Mouse (Mus musculus): ENCODE measurements around the gene Olfr1122. TPM values are rescaled to one million over a fixed set of nuclear protein-coding genes. Genes with fewer than 3 reads are reported as not detected.
"Not testable (repeated sequence)": the region's sequence is repeated elsewhere in the genome, so short reads cannot be mapped to it uniquely, and the experiment has no call there.

The Olfr1122 gene
- not detected in 2 replicates for polyA plus RNA-seq (2014; fragmentation: Nextera tagmentation; extraction: Ambion mirVana)

GRCm38 (mm10) chr2:87385549-87385948, at the start of gene Olfr1122:
TSS of gene Olfr1122 (plus strand) at chr2:87385849.
- H3K36me3 ChIP-seq (ENCODE audit: control insufficient read depth, insufficient read depth, low read length): no peaks in the 10 kb centered on the region
- no peak within 1 kb of the TSS for H3K9ac ChIP-seq (ENCODE audit: low read depth, low read length)
- no peak for DNase-seq (ENCODE audit: low spot score)
- no peaks in the 10 kb centered on the region for H3K27me3 ChIP-seq (replicated peaks; ENCODE audit: control insufficient read depth, insufficient read depth, low read length)
- H3K4me2 ChIP-seq: no peak within 1 kb of the TSS
- WGBS: 78% methylated on average over 2 of the region's 2 CpGs
- H3K9me3 ChIP-seq (ENCODE audit: control insufficient read depth, low read length): no peaks in the 10 kb centered on the region
- H3K27ac ChIP-seq (ENCODE audit: low read depth, low read length): no peak within 1 kb of the TSS
- no peaks in the 10 kb centered on the region for H3K4me1 ChIP-seq (replicated peaks; ENCODE audit: control insufficient read depth, insufficient read depth, low read length)
- ATAC-seq (replicated peaks; ENCODE audit: low FRiP score): no peak
- H3K4me3 ChIP-seq (ENCODE audit: low read depth, low read length): no peak within 1 kb of the TSS

DNA sequence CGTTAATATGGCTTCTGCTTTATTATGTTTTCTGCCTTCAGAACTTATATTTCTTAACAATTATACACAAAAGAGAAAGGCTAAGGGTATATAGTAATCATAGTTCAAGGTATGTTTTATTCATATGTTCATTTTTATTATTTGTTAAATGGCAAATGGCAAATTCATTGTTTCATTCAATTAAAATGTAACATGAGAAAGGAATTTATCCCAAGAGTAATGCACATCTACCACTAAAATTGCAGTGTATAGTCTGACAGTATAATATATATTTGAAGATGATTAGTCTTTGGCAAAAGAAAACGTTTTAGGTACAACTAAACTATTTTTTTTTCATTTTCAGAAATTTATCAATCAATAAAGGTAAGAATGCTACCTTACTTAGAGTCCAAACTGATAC, 31.1 kb upstream of the Olfr1122 start, which contains the start of gene Olfr1120:
Gene Olfr1120, plus strand, starts transcription at position 301 of the 400 bp plus-strand sequence.
- WGBS: 43% methylated on average over 2 of the region's 2 CpGs
- Histone ChIP-seq H3K4me2 (no peak within 1 kb of the TSS), H3K27me3 (replicated peaks; ENCODE audit: control insufficient read depth, insufficient read depth, low read length) (no peaks in the 10 kb centered on the region), H3K27ac (ENCODE audit: low read depth, low read length) (no peak within 1 kb of the TSS), H3K36me3 (ENCODE audit: control insufficient read depth, insufficient read depth, low read length) (no peaks in the 10 kb centered on the region), H3K4me1 (replicated peaks; ENCODE audit: control insufficient read depth, insufficient read depth, low read length) (no peaks in the 10 kb centered on the region), H3K9ac (ENCODE audit: low read depth, low read length) (no peak within 1 kb of the TSS), H3K4me3 (ENCODE audit: low read depth, low read length) (no peak within 1 kb of the TSS), H3K9me3 (ENCODE audit: control insufficient read depth, low read length) (no peaks in the 10 kb centered on the region; the same call in 1 of the 2 replicates)
- DNase-seq (ENCODE audit: low spot score): no peak
- no peak for ATAC-seq (replicated peaks; ENCODE audit: low FRiP score)

GRCm38 (mm10) chr2:87360121-87360520, 25.5 kb upstream of the Olfr1122 start:
- not testable (repeated sequence) for H3K4me2 ChIP-seq; H3K27ac ChIP-seq (ENCODE audit: low read depth, low read length); H3K27me3 ChIP-seq (replicated peaks; ENCODE audit: control insufficient read depth, insufficient read depth, low read length); DNase-seq (ENCODE audit: low spot score); H3K9me3 ChIP-seq (ENCODE audit: control insufficient read depth, low read length); H3K4me1 ChIP-seq (replicated peaks; ENCODE audit: control insufficient read depth, insufficient read depth, low read length); H3K4me3 ChIP-seq (ENCODE audit: low read depth, low read length); ATAC-seq (replicated peaks; ENCODE audit: low FRiP score); H3K9ac ChIP-seq (ENCODE audit: low read depth, low read length); H3K36me3 ChIP-seq (ENCODE audit: control insufficient read depth, insufficient read depth, low read length)
- 79% methylated on average over 2 of the region's 2 CpGs for WGBS

DNA sequence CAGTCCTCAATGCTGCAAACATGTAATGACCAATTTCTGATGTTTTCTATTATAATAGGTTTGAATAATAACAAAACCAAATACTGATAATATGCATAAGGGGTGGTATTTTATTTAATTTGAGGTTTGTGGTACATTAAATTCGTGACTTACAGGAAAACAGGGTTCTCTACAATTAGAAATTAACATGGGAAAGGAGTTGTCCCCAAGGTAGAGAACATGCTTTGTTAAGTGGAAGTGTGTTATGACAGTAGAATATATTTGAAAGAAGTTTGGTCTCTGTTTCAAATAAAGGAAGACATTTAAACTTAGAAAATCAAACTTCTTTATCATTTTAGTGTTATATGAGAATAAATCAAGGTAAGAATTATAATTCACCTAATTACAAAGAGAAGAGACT, 16.1 kb upstream of the Olfr1122 start, which contains the start of gene Olfr1121:
Gene Olfr1121, plus strand, starts transcription at position 301 of the 400 bp plus-strand sequence.
- Histone ChIP-seq H3K9me3 (ENCODE audit: control insufficient read depth, low read length) (no peaks in the 10 kb centered on the region), H3K4me2 (no peak within 1 kb of the TSS), H3K36me3 (ENCODE audit: control insufficient read depth, insufficient read depth, low read length) (no peaks in the 10 kb centered on the region), H3K4me3 (ENCODE audit: low read depth, low read length) (no peak within 1 kb of the TSS), H3K9ac (ENCODE audit: low read depth, low read length) (no peak within 1 kb of the TSS), H3K4me1 (replicated peaks; ENCODE audit: control insufficient read depth, insufficient read depth, low read length) (no peaks in the 10 kb centered on the region), H3K27ac (ENCODE audit: low read depth, low read length) (no peak within 1 kb of the TSS), H3K27me3 (replicated peaks; ENCODE audit: control insufficient read depth, insufficient read depth, low read length) (no peaks in the 10 kb centered on the region)
- ATAC-seq (replicated peaks; ENCODE audit: low FRiP score) (no peak), DNase-seq (ENCODE audit: low spot score) (no peak)
- WGBS: 26% methylated on average over 1 of the region's 1 CpGs

- Histone ChIP-seq H3K9me3 (ENCODE audit: control insufficient read depth, low read length) (no peaks in the 10 kb centered on the region), H3K27me3 (replicated peaks; ENCODE audit: control insufficient read depth, insufficient read depth, low read length) (no peaks in the 10 kb centered on the region), H3K4me2 (no peak overlapping the region), H3K4me1 (replicated peaks; ENCODE audit: control insufficient read depth, insufficient read depth, low read length) (no peaks in the 10 kb centered on the region), H3K4me3 (ENCODE audit: low read depth, low read length) (no peak overlapping the region), H3K36me3 (ENCODE audit: control insufficient read depth, insufficient read depth, low read length) (no peaks in the 10 kb centered on the region), H3K9ac (ENCODE audit: low read depth, low read length) (no peak overlapping the region), H3K27ac (ENCODE audit: low read depth, low read length) (no peak overlapping the region)
- ATAC-seq (replicated peaks; ENCODE audit: low FRiP score) (no peak), DNase-seq (ENCODE audit: low spot score) (no peak)
- 82% methylated on average over 4 of the region's 4 CpGs for WGBS
Observed at GRCm38 (mm10) chr2:87371726-87372125, 13.9 kb upstream of the Olfr1122 start.

- H3K4me1 ChIP-seq (replicated peaks; ENCODE audit: control insufficient read depth, insufficient read depth, low read length): no peaks in the 10 kb centered on the region
- DNase-seq (ENCODE audit: low spot score) (no peak), ATAC-seq (replicated peaks; ENCODE audit: low FRiP score) (no peak)
- no peaks in the 10 kb centered on the region for H3K36me3 ChIP-seq (ENCODE audit: control insufficient read depth, insufficient read depth, low read length)
- H3K27ac ChIP-seq (ENCODE audit: low read depth, low read length): no peak overlapping the region
- H3K4me2 ChIP-seq: no peak overlapping the region
- H3K27me3 ChIP-seq (replicated peaks; ENCODE audit: control insufficient read depth, insufficient read depth, low read length): no peaks in the 10 kb centered on the region
- H3K4me3 ChIP-seq (ENCODE audit: low read depth, low read length): no peak overlapping the region
- 68% methylated on average over 2 of the region's 2 CpGs for WGBS
- H3K9ac ChIP-seq (ENCODE audit: low read depth, low read length): no peak overlapping the region
- H3K9me3 ChIP-seq (ENCODE audit: control insufficient read depth, low read length): no peaks in the 10 kb centered on the region
Observed at GRCm38 (mm10) chr2:87383935-87384334, 1.7 kb upstream of the Olfr1122 start.

DNA sequence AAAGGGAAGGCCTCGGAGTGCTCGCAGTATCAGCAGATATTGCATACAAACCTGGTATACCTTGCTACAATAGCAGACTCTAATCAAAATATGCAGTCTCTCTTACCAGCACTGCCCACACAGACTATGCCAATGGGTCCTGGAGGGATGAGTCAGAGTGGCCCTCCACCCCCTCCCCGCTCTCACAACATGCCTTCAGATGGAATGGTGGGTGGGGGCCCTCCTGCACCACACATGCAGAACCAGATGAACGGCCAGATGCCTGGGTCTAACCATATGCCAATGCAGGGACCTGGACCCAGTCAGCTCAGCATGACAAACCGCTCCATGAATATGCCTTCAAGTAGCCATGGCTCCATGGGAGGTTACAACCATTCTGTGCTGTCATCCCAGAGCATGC, 8.0 kb downstream of the Olfr1122 start:
- not testable (repeated sequence) for H3K27ac ChIP-seq (ENCODE audit: low read depth, low read length); DNase-seq (ENCODE audit: low spot score); H3K9me3 ChIP-seq (ENCODE audit: control insufficient read depth, low read length); H3K4me3 ChIP-seq (ENCODE audit: low read depth, low read length); ATAC-seq (replicated peaks; ENCODE audit: low FRiP score); H3K4me2 ChIP-seq; H3K27me3 ChIP-seq (replicated peaks; ENCODE audit: control insufficient read depth, insufficient read depth, low read length); H3K36me3 ChIP-seq (ENCODE audit: control insufficient read depth, insufficient read depth, low read length); H3K4me1 ChIP-seq (replicated peaks; ENCODE audit: control insufficient read depth, insufficient read depth, low read length); H3K9ac ChIP-seq (ENCODE audit: low read depth, low read length)
- 79% methylated on average over 5 of the region's 5 CpGs for WGBS

DNA sequence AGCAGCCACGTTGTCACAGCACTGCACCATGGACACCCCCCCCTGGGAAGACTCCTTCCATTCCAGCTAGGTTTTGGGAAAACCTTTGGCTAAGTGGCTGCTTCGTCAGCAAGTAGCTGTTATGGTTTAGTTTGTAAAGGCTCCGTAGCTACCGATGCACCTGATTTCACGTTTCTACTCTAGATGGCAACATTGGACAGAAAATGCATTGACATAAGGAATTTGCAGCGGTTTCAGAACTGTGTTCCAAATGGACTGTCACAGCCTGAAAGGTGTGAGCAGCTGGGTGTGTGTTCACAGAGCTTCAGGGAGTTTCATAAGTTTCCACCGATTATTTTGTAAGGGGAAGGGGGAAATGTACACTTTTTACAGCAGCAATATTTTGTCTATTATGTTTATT, 9.0 kb downstream of the Olfr1122 start:
- not testable (repeated sequence) for ATAC-seq (replicated peaks; ENCODE audit: low FRiP score); H3K4me2 ChIP-seq; H3K27me3 ChIP-seq (replicated peaks; ENCODE audit: control insufficient read depth, insufficient read depth, low read length); H3K4me3 ChIP-seq (ENCODE audit: low read depth, low read length); H3K9me3 ChIP-seq (ENCODE audit: control insufficient read depth, low read length); H3K36me3 ChIP-seq (ENCODE audit: control insufficient read depth, insufficient read depth, low read length); H3K9ac ChIP-seq (ENCODE audit: low read depth, low read length); DNase-seq (ENCODE audit: low spot score); H3K27ac ChIP-seq (ENCODE audit: low read depth, low read length); H3K4me1 ChIP-seq (replicated peaks; ENCODE audit: control insufficient read depth, insufficient read depth, low read length)
- WGBS: 78% methylated on average over 7 of the region's 7 CpGs

DNA sequence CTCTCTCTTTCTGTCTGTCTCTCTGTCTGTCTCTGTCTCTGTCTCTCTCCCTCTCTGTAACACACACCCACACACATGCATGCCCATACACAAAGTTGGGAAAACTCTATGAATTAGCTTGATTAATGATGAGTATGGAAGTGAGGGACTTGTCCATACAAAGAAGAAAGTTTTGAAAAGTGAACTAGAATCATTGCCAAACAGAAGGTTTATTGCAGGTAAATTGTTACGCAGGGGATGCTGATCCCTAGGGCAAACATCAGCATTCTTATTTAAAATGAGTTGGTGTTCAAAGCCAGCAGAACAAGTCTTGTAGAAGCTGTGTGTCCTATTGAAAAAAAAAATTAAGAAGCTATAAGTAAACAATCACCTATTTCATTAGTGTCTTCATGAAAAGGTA, 30.7 kb downstream of the Olfr1122 start, which contains the start of gene Olfr1123:
Gene Olfr1123, plus strand, starts transcription at position 301 of the 400 bp plus-strand sequence.
- H3K36me3 ChIP-seq (ENCODE audit: control insufficient read depth, insufficient read depth, low read length): no peaks in the 10 kb centered on the region
- no peak within 1 kb of the TSS for H3K4me2 ChIP-seq
- no peak within 1 kb of the TSS for H3K4me3 ChIP-seq (ENCODE audit: low read depth, low read length)
- DNase-seq (ENCODE audit: low spot score): no peak
- no peak for ATAC-seq (replicated peaks; ENCODE audit: low FRiP score)
- H3K27me3 ChIP-seq (replicated peaks; ENCODE audit: control insufficient read depth, insufficient read depth, low read length): no peaks in the 10 kb centered on the region
- no peak within 1 kb of the TSS for H3K27ac ChIP-seq (ENCODE audit: low read depth, low read length)
- WGBS: 91% methylated on average over 1 of the region's 1 CpGs
- no peak within 1 kb of the TSS for H3K9ac ChIP-seq (ENCODE audit: low read depth, low read length)
- H3K4me1 ChIP-seq (replicated peaks; ENCODE audit: control insufficient read depth, insufficient read depth, low read length): no peaks in the 10 kb centered on the region
- H3K9me3 ChIP-seq (ENCODE audit: control insufficient read depth, low read length): no peaks in the 10 kb centered on the region
